Mouse (Mus musculus): ENCODE data around the gene Polr2e. TPM values are rescaled to one million over a fixed set of nuclear protein-coding genes. Genes with fewer than 3 reads are reported as not detected.

Polr2e gene
- total RNA-seq, 4 experiments from 2014 or later: 38.3 to 47.6 (median 39.7) TPM

- DNase-seq (ENCODE audit: low spot score in 2 of 2): no peak
Measured at GRCm38 (mm10) chr10:80036832-80037231, 2.8 kb downstream of the Polr2e start.

DNA sequence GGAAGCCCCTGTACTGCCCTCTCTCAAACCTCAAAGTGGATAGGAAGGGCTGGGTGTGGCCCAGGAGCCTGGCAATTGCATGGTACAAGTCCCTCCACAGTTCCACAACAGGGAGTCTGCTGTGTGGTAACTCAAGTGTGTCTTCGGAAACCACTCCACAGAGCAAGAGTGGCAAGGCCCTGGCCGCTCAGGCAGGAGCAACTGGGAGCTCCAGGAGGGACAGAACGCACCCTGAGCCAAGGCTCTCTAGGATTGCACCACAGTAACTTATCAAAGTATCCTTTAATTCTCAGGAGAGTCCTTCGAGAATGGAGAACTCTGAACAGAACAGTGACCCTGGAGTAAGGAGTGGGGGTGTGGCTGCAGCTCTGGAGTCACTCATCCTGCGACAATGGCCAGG, 3.9 kb downstream of the Polr2e start:
- DNase-seq (ENCODE audit: low spot score in 2 of 2): no peak

DNA sequence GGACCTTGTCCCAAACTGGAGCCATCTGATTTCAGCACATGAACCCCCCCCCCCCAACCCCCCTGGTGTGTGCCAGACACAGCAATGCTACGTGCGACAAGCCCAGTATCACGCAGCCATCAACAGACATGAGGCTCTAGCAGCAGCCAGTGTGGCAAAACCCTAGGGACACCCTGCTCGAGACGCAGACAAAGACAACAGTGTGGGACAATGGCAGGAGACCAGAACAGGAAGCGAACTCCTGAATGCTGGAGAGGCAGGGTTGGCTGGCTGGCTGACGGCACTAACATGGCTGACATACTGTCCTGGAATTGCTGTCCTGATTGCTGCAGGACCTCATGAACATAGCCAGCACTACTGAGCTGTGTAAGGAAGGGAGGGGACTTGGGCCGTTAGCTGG, 4.4 kb downstream of the Polr2e start:
- DNase-seq (ENCODE audit: low spot score in 2 of 2): no peak

DNA sequence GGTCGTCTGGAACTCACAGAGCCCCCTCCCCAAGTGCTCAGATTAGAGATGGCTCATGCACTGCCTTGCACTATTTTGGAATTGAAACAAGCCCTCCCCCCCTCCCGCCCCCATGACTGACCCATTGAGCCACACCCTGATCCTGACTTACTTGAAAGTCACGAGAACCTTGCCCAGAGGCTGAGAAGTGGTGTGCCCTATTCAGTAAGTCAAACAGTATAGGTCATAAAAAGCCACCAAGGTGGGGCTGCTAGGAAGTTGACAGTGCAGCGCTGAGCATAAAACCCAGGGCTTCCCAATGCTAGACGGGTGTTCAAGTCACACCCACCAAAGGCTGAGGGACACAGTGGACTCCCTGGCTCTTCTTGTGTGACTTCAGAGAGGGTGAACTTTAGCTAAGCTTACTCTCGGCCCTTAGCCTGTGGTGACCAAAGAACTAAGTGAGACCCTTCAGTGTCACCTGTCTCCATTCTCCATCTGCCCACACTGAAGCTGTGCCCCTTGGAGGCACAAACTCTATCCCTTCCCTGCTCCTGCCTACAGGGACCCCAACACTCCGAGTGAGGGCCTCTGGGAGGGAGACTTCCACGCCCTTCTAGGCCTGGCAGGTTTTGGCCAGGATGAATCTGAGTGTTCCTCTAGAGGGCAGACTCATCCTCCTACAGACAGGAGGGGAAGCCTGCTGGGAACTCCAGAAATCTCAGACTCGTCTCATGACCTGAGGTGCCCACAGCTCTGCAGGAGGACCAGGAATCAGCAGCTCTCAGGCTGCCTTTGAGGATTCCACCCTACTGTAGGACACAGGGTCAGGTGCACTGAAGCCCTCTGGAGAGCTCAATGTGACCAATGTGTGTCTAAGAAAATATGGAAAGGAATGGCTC, 5.8 kb downstream of the Polr2e start:
- no peak for DNase-seq (ENCODE audit: low spot score in 2 of 2)

DNA sequence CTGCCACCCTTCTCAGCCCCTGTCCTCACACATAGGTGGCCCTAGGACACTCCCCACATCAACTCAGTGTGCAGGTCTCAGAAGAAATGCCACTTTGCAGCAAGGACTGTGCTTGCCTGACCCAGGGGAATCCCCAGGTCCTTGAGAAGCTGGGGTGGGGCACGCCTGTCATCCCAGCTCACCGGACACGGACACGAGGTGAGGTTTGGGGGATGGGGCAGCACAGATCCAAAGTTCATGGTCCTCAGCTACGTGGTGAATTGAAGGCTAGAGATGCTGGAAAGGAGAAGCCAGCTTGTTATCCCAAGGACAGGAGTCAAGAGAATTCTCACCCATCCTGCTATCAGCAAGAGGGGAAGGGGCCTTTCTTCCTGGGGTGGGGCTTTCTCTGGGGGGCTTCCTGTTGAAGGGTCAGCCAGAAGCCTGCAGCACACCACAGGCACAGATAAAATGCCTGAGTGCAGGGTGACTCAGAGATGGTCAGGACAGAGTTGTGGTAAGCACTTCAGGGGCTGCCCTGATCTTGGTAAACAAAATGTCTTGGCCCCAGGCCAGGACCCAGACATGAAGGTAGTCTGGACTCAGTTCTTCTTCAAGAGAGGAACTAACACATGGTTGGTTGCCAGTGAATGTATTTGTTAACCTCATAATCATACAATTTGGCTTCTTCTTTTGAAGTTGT, 6.7 kb downstream of the Polr2e start:
- DNase-seq (ENCODE audit: low spot score in 2 of 2): no peak

GRCm38 (mm10) chr10:80030736-80031135, 8.9 kb downstream of the Polr2e start:
- no peak for DNase-seq (ENCODE audit: low spot score in 2 of 2)

- DNase-seq (ENCODE audit: low spot score in 2 of 2): no peak
Measured at GRCm38 (mm10) chr10:80030191-80030590, 9.4 kb downstream of the Polr2e start.

DNA sequence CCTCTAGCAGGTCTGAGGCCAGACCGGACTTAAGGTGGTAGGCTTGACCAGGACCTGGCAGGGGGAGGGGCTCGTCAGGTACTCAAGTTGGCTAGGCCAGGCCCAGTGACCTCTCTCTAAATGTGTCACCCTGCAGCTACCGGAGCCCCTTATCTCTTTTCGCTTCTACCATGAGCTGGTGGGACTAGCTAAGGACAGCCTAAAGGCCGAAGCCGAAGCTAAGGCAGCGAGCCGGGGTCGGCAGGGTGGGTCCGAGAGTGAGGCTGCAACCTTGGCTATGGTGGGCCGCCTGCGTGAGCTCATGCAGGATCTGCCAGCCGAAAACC, 11.1 kb downstream of the Polr2e start:
- no peak for DNase-seq (ENCODE audit: low spot score in 2 of 2)

- no peak for DNase-seq (ENCODE audit: low spot score in 2 of 2)
Measured at GRCm38 (mm10) chr10:80027681-80028520, 11.7 kb downstream of the Polr2e start.

- no peak for DNase-seq (ENCODE audit: low spot score in 2 of 2)
Measured at GRCm38 (mm10) chr10:80025889-80026288, 13.7 kb downstream of the Polr2e start.

DNA sequence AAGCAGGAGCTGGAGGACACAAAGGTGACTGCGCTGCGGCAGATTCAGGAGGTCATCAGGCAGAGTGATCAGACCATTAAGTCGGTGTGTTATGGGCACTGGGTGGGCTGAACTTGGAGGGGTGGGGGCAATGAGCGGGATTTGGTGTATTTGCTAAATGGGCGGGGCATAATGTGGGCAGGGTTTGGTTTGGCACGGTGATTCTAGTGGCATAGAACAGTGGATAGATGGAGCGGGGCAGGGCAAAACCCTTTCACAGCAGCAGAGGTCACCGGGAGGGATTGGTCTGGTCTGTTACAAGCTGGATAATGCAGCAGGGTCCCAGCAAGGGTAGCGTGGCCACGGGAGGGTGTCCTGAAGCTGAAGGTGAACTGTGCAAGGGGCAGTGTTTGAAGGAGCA, 14.1 kb downstream of the Polr2e start:
- DNase-seq (ENCODE audit: low spot score in 2 of 2): no peak

GRCm38 (mm10) chr10:80025044-80025347, 14.6 kb downstream of the Polr2e start:
- DNase-seq (ENCODE audit: low spot score in 2 of 2): no peak

- DNase-seq (ENCODE audit: low spot score in 2 of 2): no peak
Measured at GRCm38 (mm10) chr10:80024229-80025043, 15.2 kb downstream of the Polr2e start.

DNA sequence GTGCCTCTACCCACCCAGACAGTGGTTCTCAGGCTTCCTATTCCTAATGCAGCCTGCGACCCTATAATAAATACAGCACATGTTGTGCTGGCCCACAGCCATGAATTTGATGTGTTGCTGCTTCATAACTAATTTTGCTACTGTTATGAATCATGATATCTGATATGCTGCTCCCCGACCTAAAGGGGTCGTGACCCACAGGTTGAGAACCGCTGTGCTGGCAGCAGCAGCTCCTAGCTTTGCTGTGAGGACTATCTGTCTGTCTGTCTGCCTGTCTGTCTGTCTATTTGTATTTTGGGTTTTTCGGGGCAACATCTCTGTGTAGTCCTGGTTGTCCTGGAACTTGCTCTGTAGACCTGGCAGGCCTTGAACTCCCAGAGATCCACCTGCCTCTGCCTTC, 15.8 kb downstream of the Polr2e start:
- DNase-seq (ENCODE audit: low spot score in 2 of 2): no peak

DNA sequence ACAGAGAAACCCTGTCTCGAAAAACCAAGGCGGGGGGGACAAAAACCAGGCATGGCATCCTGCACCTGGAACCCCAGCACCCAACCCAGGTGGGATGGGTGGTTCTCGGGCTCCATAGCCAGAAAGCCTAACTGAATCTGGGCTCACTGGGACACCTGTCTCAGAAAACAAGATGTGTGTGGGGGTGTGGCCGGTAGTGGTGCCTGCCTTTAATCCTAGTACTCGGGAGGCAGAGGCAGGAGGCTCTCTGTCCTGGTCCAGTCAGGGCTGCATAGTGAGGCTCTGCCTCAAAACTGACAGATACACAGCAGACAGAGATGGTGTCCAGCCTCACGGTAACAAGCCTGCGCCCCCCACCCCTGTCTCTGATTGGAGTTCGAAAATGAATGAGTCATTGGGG, 16.8 kb downstream of the Polr2e start:
- no peak for DNase-seq (ENCODE audit: low spot score in 2 of 2)

GRCm38 (mm10) chr10:80022164-80022563, 17.4 kb downstream of the Polr2e start:
- DNase-seq (ENCODE audit: low spot score in 2 of 2): no peak

DNA sequence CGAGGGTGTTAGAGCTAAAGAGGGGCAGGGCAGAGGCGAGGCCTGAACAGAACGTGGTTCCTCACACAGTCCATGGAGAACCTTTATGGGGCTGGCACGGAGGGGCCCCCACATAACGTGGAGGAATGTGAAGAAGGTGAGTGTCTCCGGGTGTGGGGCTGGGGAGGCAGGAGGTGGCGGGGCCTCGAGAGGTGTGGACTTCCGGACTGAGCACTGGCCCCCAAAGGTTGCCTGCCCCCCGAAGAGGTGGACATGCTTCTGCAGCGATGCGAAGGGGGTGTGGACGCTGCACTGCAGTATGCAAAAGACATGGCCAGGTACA, 18.3 kb downstream of the Polr2e start:
- no peak for DNase-seq (ENCODE audit: low spot score in 2 of 2)

- no peak for DNase-seq (ENCODE audit: low spot score in 2 of 2)
Measured at GRCm38 (mm10) chr10:80020603-80021319, 18.8 kb downstream of the Polr2e start.

GRCm38 (mm10) chr10:80020191-80020590, 19.4 kb downstream of the Polr2e start:
- DNase-seq (ENCODE audit: low spot score in 2 of 2): no peak

DNA sequence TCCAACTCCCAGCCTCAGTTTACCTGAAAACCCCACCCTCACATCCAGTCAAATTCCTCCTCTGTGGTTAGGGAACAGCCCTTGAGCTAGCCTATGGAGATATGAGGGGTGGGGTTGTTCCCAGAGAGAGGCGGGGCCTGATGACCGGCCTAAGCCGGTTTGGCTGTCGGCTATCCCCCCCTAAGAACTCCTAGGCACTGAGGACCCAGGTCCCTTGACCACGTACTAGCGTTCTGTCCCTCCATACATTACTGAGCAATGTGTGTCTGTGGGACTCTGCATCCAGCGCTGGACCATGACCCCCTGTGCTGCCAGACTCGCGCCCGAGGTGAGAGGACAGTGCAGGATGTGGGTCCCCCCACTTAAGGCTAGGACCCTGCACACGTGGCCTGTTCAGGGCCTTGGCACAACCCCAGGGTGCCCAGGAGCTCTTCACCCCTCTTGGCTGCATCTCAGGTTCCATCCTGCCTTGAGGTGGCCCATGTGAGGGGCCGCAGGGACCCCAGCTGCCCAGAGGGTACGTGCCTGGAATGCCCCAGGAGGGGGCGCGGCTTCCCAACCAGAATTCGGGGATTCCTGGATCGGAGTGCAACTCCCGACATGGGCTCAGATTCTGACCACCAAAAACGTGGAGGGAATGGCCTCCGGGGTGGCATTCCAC, 20.0 kb downstream of the Polr2e start:
- DNase-seq (ENCODE audit: low spot score in 2 of 2): no peak

All from gastrocnemius, adult 8-10 months (tissue).